Mouse (Mus musculus) ES-E14 (cell line): Measurements from ENCODE around the gene Hal. TPM values are rescaled to one million over a fixed set of nuclear protein-coding genes. Genes with fewer than 3 reads are reported as not detected.

ENCODE experiments used
- DNase-seq: peaks from one replicate; pipeline ENCODE4 v3.0.0-alpha.2; 2013; ENCODE audit warnings: low read depth, low spot score
- H3K27ac ChIP-seq: 2 replicates; pipeline ENCODE4 v1.5.1; 2012; ENCODE audit warnings: low read depth, mild to moderate bottlenecking, low read length, moderate library complexity, mixed read lengths; ENCODE audit not compliant: poor library complexity, insufficient read depth, severe bottlenecking
- H3K36me3 ChIP-seq: 2 replicates; pipeline ENCODE4 v1.6.1; 2012; ENCODE audit warnings: mild to moderate bottlenecking, low read length, moderate library complexity, mixed read lengths; ENCODE audit not compliant: control insufficient read depth, poor library complexity, insufficient read depth, severe bottlenecking
- H3K4me1 ChIP-seq, 2 experiments: fragments of 150-350 bp in 1 of 2; sonication (generic) in 1 of 2; 2 replicates each; pipeline ENCODE4 v1.6.1; 2012; ENCODE audit warnings: low read length in 2 of 2, mild to moderate bottlenecking in 1 of 2, mixed read lengths in 1 of 2; ENCODE audit not compliant: control insufficient read depth in 2 of 2, insufficient read depth in 2 of 2, poor library complexity in 1 of 2
- H3K4me3 ChIP-seq, 2 experiments: fragments of 150-350 bp in 1 of 2; sonication (generic) in 1 of 2; 2 replicates each; pipeline ENCODE4 v1.5.1; 2012; ENCODE audit warnings: low read length in 2 of 2, low read depth in 1 of 2, mild to moderate bottlenecking in 1 of 2, mixed read lengths in 1 of 2; ENCODE audit not compliant: insufficient read depth in 1 of 2, poor library complexity in 1 of 2, severe bottlenecking in 1 of 2
- H3K9ac ChIP-seq: 2 replicates; pipeline ENCODE4 v1.6.1; 2012; ENCODE audit warnings: low read depth, mild to moderate bottlenecking, low read length, mixed read lengths; ENCODE audit not compliant: poor library complexity, insufficient read depth, severe bottlenecking
- H3K9me3 ChIP-seq: fragments of 150-350 bp; sonication (generic); 2 replicates; pipeline ENCODE4 v1.6.1; 2012; ENCODE audit warnings: low read depth, mild to moderate bottlenecking, low read length; ENCODE audit not compliant: control insufficient read depth, insufficient read depth
- CHD2 ChIP-seq: IDR thresholded peaks from 2 replicates; pipeline ENCODE4 v1.6.1; 2014; ENCODE audit warnings: mild to moderate bottlenecking, low read depth, low read length, inconsistent platforms
- HCFC1 ChIP-seq: IDR thresholded peaks from 2 replicates; pipeline ENCODE4 v1.6.1; 2012; ENCODE audit warnings: low read length, inconsistent platforms, borderline replicate concordance; ENCODE audit not compliant: insufficient read depth
- MAFK ChIP-seq: IDR thresholded peaks from 2 replicates; pipeline ENCODE4 v1.6.1; 2014; ENCODE audit warnings: mild to moderate bottlenecking, low read depth, low read length, inconsistent platforms; ENCODE audit not compliant: insufficient read depth
- ZC3H11A ChIP-seq: IDR thresholded peaks from 2 replicates; pipeline ENCODE4 v1.6.1; 2012; ENCODE audit warnings: low read depth, mild to moderate bottlenecking, inconsistent platforms, low read length, borderline replicate concordance
- ZNF384 ChIP-seq: IDR thresholded peaks from 2 replicates; pipeline ENCODE4 v1.6.1; 2012; ENCODE audit warnings: low read depth, low read length, inconsistent platforms
- in situ Hi-C, 2 experiments: fragments of 600-800 bp; cut with MboI; formaldehyde crosslinking; loops; one replicate each; pipeline ENCODE4 v1.15.1; 2025; ENCODE audit warnings: low sequenced_read_pairs in 2 of 2, inconsistent platforms in 1 of 2; ENCODE audit not compliant: unreplicated experiment in 2 of 2
- total RNA-seq: library from RNA; depleted of rRNA; stranded (reverse); fragments of 300-350 nt; gene quantifications from 2 replicates; pipeline ENCODE4 v1.2.3, GENCODE M21; 2012

Hal gene
- total RNA-seq, 1 experiment, result 5.7 TPM

DNA sequence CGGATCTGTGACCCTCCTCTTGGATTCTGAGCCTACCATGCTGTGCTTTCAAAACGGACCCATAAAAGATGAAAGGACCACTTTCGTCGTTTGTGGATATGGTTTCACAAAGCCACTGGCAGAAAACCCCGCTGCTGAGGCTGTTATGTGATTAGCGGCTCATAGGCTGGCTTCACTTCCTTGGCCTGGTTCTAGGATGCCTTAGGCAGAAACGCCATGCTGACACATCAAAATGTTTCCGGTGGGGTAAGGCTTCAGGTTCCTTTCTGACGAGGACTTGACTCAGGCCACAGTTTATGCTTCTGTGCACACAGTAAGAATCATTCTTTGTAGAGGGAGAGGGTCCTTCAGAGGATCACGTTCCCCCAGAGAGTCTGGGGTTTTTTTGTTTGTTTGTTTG, 12.3 kb downstream of the Hal start:
- Histone ChIP-seq H3K4me1 (no peaks in the 10 kb centered on the region), H3K4me3 (peak overlapping the region in 1 of 2 experiments; percentile 28; a peak in 1 of 4 replicates), H3K9ac (no peak overlapping the region), H3K9me3 (no peaks in the 10 kb centered on the region), H3K27ac (no peak overlapping the region), H3K36me3 (no peaks in the 10 kb centered on the region)
- no peak for DNase-seq
- TF ChIP-seq CHD2, result no peak
- no peak for TF ChIP-seq ZNF384
- no peak for TF ChIP-seq ZC3H11A
- TF ChIP-seq MAFK, result no peak
- no peak for TF ChIP-seq HCFC1
- in situ Hi-C loops, result no loop called here

DNA sequence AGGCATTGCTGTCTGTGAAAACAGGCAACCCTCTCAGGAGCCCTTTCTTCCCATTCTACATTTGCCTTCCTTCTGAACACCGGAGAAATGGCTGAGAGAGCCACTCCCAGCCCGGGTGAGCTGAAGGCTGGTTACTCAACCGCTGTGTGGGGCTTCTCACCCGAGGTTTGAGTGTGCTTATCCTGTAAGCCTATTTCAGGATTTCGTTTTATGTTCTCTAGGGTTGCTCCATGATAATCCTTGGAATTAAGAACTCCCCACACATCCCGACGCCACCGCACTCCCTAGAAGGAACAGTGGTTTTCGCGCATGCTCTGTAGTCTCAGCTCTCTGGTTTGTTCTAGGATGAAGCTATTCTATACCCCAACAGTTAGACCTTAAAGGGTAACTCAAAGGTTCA, 12.8 kb downstream of the Hal start:
- TF ChIP-seq MAFK (no peak), CHD2 (no peak), ZC3H11A (no peak), ZNF384 (no peak), HCFC1 (no peak)
- no peaks in the 10 kb centered on the region for H3K36me3 ChIP-seq
- in situ Hi-C loops, result no loop called here
- H3K27ac ChIP-seq, result no peak overlapping the region
- H3K9ac ChIP-seq, result no peak overlapping the region
- H3K4me1 ChIP-seq, result no peaks in the 10 kb centered on the region
- H3K9me3 ChIP-seq, result no peaks in the 10 kb centered on the region
- DNase-seq, result no peak
- H3K4me3 ChIP-seq, result peak overlapping the region in 1 of 2 experiments; percentile 28; a peak in 2 of 4 replicates

DNA sequence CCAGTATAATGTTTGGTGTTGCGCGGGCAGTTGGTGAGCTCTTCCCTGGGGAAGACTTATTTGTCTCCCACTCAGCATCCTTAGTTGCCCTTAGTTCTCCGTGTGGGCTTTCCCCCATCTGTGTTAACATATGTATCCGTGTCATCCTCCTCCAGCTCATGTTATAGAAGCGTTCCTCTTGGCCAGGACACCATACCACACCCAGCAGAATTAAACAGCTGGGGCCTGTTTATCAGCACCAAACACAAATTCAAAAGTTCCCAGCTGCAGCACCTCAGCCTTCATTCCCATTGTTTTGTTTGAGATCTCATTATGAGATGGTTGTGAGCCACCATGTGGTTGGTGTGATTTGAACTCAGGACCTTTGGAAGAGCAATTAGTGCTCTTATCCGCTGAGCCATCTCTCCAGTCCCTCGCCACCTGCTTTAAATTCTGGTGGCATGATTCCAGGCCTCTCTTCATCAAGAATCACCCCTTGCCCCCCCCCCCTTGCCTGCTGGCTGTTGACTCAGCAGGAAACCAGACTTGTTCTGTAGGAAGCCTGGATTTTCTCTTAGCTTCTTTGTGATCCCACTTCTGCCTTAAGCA, 19.9 kb downstream of the Hal start:
- TF ChIP-seq MAFK (no peak), ZC3H11A (no peak), CHD2 (no peak)
- H3K27ac ChIP-seq, result no peak overlapping the region
- H3K9me3 ChIP-seq, result no peaks in the 10 kb centered on the region
- no peak overlapping the region for H3K4me3 ChIP-seq
- in situ Hi-C loops, result no loop called here
- H3K9ac ChIP-seq, result no peak overlapping the region
- H3K36me3 ChIP-seq, result no peaks in the 10 kb centered on the region
- H3K4me1 ChIP-seq, result no peaks in the 10 kb centered on the region
- DNase-seq, result no peak

DNA sequence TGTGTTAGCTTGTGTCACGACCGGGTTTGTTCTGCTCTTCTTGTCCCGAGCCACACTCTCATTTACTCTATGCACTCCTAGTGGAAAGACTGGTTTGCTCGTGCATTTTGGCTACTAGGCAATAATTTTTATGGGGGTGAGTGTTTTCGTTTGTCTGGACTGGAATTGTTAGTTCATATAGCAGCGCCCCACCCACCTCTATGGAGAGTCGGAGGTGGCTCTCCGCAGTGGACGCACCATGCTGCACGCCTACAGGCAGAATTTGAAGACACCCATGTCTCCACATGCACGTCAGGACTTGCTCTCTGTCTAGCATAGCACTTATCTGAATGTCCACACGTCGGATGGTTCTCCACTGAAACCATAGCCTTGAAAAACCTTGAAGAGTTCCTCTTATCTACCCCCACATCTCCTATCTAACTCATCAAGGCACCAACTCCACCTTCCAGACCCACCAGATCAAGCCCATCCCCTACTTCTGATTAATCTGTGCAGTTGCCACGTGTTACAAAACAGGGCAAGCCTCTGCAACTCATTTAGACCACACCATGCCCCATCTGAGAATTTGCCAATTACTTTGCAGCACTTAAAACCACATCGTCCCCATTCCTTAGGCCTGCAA, 21.1 kb downstream of the Hal start:
- Histone ChIP-seq H3K9ac (no peak overlapping the region), H3K27ac (no peak overlapping the region), H3K4me3 (no peak overlapping the region), H3K9me3 (no peaks in the 10 kb centered on the region), H3K36me3 (no peaks in the 10 kb centered on the region), H3K4me1 (no peaks in the 10 kb centered on the region)
- no peak for DNase-seq
- in situ Hi-C loops, result no loop called here
- TF ChIP-seq CHD2 (no peak), ZNF384 (no peak), ZC3H11A (no peak), HCFC1 (no peak), MAFK (no peak)
